Mouse (Mus musculus) left cerebral cortex, postnatal 36 days (tissue): ENCODE data around the gene Rngtt. TPM values are rescaled to one million over a fixed set of nuclear protein-coding genes. Genes with fewer than 3 reads are reported as not detected.

Experiments used
- DNase-seq, 2 experiments: peaks; one replicate each; pipeline ENCODE4 v3.0.0; 2021 to 2022; ENCODE audit warnings: low spot score in 2 of 2, mixed read lengths in 1 of 2
- intact Hi-C: fragments of 180-260 bp; cut with DNase I; formaldehyde crosslinking; loops from one replicate; pipeline ENCODE4 v1.15.1; 2025
- microRNA-seq: library from miRNA; unstranded; fragments of <30 nt; microRNA quantifications from one replicate; pipeline ENCODE4 v1.2.0, GENCODE M21; 2022
- total RNA-seq, 2 experiments: library from RNA; stranded (reverse); gene quantifications; 2 replicates each; pipeline ENCODE4 v1.2.3; 2021

The Rngtt gene
- total RNA-seq, 2 experiments from 2014 or later, result 21.8 to 29.0 TPM

GRCm38 (mm10) chr4:33549606-33550005 is 239.5 kb downstream of the Rngtt start:
- intact Hi-C loops, result no loop called here
- DNase-seq, result no peak

Small RNAs within 50 kb of the gene (microRNA-seq; reads per million reads assigned to microRNA genes)
- not detected for gene Mir8118

Other genes starting within 250 kb of the Rngtt start
- under 1 TPM; 0.57 to 0.64 TPM for gene Gabrr2, start 247.3 kb upstream of the Rngtt start, total RNA-seq
- under 1 TPM in 1 of 2 experiments, not detected in 1; 0.27 TPM for gene Gabrr1, start 177.8 kb upstream of the Rngtt start, total RNA-seq
- gene Pm20d2, start 120.6 kb upstream of the Rngtt start, total RNA-seq, result 1 to 10 TPM; 5.8 to 6.1 TPM
- gene Srsf12, start 101.3 kb upstream of the Rngtt start, total RNA-seq, result 10 to 100 TPM; 23.6 to 26.8 TPM
- 100 to 1,000 TPM; 141 to 143 TPM for gene Pnrc1, start 20.1 kb upstream of the Rngtt start, total RNA-seq